Mouse (Mus musculus): Measurements from ENCODE around the gene Desi2. TPM values are rescaled to one million over a fixed set of nuclear protein-coding genes. Genes with fewer than 3 reads are reported as not detected.
"Not testable (repeated sequence)": the region's sequence is repeated elsewhere in the genome, so short reads cannot be mapped to it uniquely, and the experiment has no call there.

The Desi2 gene
- 8.3 and 8.5 TPM in 2 replicates for total RNA-seq (2017)

GRCm38 (mm10) chr1:178187216-178187791, at the start of gene Desi2:
TSS of gene Desi2 (plus strand) at chr1:178187417.
- ATAC-seq (ENCODE audit: extremely low read depth, insufficient number of reproducible peaks, low FRiP score, poor library complexity, severe bottlenecking), result peak; percentile 98

DNA sequence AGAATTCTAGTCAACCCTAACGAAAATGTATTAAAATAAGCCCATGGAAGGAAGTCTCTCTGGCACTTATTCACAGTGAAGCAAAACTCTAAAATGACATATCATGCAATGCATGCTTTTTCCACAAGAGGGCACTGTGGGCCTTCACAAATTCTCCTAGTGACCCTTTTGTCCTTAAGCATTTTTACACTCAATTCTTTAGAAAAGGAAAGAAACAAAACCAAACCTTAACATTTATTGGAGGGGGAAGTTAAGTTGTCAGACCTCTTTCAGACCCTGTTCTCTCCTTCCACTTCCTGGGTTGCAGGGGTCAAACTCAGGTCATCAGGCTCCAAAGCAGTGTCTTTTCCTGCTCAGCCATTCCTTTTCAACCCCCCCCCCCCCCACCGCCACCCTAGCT, 40.7 kb upstream of the Desi2 start:
- peak; percentile 67 for ATAC-seq (ENCODE audit: extremely low read depth, insufficient number of reproducible peaks, low FRiP score, poor library complexity, severe bottlenecking)

GRCm38 (mm10) chr1:178146915-178147314, 40.3 kb upstream of the Desi2 start:
- ATAC-seq (ENCODE audit: extremely low read depth, insufficient number of reproducible peaks, low FRiP score, poor library complexity, severe bottlenecking), result not testable (repeated sequence)

- ATAC-seq (ENCODE audit: extremely low read depth, insufficient number of reproducible peaks, low FRiP score, poor library complexity, severe bottlenecking), result no peak
Measured at GRCm38 (mm10) chr1:178182251-178182650, 5.0 kb upstream of the Desi2 start.

GRCm38 (mm10) chr1:178185591-178185990, 1.6 kb upstream of the Desi2 start:
- ATAC-seq (ENCODE audit: extremely low read depth, insufficient number of reproducible peaks, low FRiP score, poor library complexity, severe bottlenecking), result no peak

GRCm38 (mm10) chr1:178187810-178188209, 593 bp downstream of the Desi2 start:
- ATAC-seq (ENCODE audit: extremely low read depth, insufficient number of reproducible peaks, low FRiP score, poor library complexity, severe bottlenecking), result not testable (repeated sequence)

- ATAC-seq (ENCODE audit: extremely low read depth, insufficient number of reproducible peaks, low FRiP score, poor library complexity, severe bottlenecking), result no peak
Measured at GRCm38 (mm10) chr1:178188386-178188785, 1.2 kb downstream of the Desi2 start.

DNA sequence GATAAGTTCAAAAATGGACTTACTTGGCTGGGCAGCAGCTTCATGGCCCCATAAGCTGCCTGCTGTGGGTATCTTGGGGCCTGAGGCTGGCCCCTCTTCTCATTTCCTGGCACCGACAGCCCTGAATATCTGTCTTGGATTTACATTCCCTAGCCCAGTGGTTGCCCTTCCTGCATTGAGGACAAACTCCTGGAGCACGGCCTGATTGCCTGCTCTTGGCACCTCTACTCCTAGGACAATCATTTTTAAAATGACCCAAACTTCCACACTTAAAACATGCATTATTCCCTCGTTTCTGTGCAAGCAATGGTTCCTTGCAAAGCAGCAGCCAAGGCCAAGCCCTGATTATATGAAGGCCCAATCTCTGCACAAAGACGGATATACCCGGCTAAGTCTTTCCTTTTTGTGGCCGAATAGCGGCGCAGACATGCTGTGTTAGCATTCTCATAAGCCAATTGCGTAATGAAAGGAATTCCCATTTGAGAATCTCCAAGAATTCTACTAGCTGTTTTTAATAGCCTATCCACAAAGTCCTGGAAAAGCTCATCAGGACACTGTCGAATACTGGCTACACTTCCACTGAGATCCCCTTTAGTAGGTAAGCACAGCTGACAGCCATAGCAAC, 18.6 kb downstream of the Desi2 start:
- no peak for ATAC-seq (ENCODE audit: extremely low read depth, insufficient number of reproducible peaks, low FRiP score, poor library complexity, severe bottlenecking)

- not testable (repeated sequence) for ATAC-seq (ENCODE audit: extremely low read depth, insufficient number of reproducible peaks, low FRiP score, poor library complexity, severe bottlenecking)
Measured at GRCm38 (mm10) chr1:178207856-178208255, 20.6 kb downstream of the Desi2 start.

GRCm38 (mm10) chr1:178209966-178210365, 22.7 kb downstream of the Desi2 start:
- ATAC-seq (ENCODE audit: extremely low read depth, insufficient number of reproducible peaks, low FRiP score, poor library complexity, severe bottlenecking), result no peak

GRCm38 (mm10) chr1:178217157-178217556, 29.9 kb downstream of the Desi2 start:
- no peak for ATAC-seq (ENCODE audit: extremely low read depth, insufficient number of reproducible peaks, low FRiP score, poor library complexity, severe bottlenecking)

DNA sequence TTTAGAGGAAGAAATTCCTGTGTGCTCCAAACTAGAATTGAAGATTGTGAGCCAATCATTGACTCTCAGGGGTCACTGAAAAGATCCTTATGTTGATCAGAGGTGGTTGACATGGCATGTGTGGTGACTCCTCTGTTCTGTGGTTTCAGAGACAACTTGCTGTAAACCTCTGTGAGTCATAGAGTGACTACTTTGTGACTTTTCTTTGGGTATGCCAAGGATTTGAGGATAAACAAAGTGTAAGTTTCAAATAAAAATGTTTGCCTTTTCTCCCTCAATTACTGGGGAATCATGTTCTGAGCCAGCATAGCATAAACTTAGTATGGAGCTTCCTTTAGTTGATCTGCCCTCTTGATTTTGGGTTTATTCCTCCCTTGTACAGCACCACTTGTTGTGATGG, 31.1 kb downstream of the Desi2 start:
- ATAC-seq (ENCODE audit: extremely low read depth, insufficient number of reproducible peaks, low FRiP score, poor library complexity, severe bottlenecking), result no peak

DNA sequence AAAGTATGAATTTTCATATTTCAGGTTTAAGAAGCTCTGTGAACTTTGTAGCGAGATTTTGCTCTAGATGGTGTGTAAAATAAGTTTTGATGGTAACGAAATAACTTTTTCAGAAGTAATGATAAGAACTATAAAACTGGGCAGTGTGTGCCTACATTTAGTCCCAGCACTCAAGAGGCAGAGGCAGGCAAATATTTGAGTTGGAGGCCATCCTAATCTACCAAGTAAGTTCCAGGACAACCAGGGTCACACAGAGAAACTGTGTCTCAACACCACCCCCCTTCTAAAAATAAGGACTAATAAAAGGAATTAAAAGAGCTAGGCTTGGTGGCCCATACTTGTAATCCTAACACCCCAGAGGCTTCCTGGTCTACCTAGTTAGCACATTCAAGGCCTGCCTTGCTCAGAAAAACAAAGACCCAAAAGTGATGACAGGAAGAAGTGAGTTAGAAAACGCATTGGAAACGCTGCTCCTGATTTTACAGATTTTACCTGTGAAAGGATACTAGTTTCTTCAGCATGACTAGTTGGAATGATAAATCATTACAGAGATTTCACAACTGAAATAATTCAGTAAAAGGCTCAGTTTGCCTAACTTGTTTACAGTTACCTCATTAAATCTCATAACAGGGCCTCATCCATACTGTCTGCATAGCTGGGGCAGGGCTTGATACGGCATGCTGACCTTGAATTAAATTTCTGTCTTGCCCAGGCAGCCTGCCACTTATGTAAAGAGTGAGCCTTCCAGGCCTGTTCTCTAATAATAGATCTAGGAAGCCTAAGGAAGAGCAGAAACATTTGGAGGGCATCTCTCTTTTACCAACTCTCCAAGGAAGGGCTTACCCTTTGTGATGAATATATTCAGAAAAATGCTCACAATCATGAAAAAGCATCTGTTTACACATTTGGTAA, 32.2 kb downstream of the Desi2 start:
- no peak for ATAC-seq (ENCODE audit: extremely low read depth, insufficient number of reproducible peaks, low FRiP score, poor library complexity, severe bottlenecking)

DNA sequence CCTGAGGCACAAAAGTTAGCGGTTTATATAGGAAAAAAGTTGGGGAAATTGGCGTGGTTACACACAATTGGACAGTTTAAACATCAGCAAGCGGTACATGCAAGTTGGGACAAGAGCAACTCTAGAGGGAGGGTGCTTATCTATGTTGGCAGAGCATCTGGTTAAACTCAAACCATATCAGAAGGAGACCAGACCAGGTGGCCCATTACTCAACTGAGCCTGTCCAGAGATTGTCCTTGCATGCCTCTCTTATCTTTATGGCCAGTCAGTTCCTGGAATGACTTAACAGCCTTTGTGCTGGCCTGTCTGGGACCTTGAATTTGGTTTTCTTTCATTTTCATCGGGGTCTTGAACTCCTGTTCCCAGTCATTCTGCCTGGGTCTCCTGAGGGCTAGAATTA, 41.7 kb downstream of the Desi2 start:
- not testable (repeated sequence) for ATAC-seq (ENCODE audit: extremely low read depth, insufficient number of reproducible peaks, low FRiP score, poor library complexity, severe bottlenecking)

DNA sequence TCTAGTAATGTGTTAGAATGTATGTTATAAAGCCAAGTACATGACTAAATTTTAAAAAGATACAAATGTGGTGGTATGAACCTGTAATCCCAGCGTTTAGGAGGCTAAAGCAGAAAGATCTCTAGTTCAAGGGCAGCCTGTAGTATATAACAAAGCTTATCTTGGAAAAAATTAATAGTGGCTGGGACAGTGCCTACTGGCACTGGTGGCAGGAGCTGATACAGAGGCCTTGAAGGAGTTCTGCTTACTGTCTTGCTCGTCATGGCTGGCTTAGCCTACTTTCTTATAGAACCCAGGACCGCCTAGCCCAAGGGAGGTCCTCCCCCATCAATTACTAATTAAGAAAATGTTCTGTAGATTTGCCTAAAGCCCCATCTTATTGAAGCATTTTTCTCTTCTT, 46.9 kb downstream of the Desi2 start:
- no peak for ATAC-seq (ENCODE audit: extremely low read depth, insufficient number of reproducible peaks, low FRiP score, poor library complexity, severe bottlenecking)

DNA sequence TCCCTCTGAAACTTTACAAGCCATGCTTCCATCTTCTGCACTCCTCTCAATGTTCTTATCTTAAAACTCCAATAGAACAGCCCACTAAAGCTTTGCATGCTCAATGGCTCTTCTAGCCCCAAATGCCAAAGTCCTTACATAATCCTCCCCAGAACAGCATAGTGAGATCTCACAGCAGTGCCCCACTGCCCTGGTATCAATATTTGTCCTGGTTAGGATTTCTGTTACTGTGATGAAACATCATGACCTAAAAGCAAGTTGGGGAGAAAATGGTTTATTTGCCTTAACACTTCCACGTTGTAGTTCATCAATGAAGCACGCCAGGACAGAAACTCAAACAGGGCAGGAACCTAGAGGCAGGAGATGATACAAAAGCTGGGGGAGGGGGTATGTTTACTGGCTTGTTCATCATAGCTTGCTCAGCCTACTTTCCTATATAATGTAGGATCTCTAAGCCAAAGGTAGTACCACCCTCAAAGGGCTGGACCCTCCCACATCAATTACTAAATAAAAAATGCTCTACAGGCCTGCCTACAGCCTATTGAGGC, 48.8 kb downstream of the Desi2 start:
- no peak for ATAC-seq (ENCODE audit: extremely low read depth, insufficient number of reproducible peaks, low FRiP score, poor library complexity, severe bottlenecking)

DNA sequence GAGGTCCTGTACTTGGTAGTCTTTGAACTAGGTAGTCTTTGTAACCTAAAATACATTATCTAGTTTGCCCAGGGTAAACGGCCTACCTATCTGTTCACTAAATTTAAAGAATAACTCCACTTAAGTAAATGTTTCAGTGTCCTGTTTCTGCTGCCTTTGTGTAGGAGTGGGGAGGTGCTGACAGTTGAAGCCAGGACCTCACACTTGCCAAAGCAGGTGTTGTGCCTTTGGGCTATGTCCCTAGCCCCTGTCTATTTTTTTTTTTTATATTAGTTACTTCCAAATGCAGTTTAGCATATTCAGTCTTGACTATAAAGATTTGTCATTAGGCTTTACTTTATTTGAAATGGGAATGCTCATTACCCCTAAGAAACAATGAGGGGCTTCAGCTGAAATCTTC, 51.5 kb downstream of the Desi2 start:
- ATAC-seq (ENCODE audit: extremely low read depth, insufficient number of reproducible peaks, low FRiP score, poor library complexity, severe bottlenecking), result no peak

- ATAC-seq (ENCODE audit: extremely low read depth, insufficient number of reproducible peaks, low FRiP score, poor library complexity, severe bottlenecking), result peak; percentile 80
Measured at GRCm38 (mm10) chr1:178241884-178242508, 54.8 kb downstream of the Desi2 start.

DNA sequence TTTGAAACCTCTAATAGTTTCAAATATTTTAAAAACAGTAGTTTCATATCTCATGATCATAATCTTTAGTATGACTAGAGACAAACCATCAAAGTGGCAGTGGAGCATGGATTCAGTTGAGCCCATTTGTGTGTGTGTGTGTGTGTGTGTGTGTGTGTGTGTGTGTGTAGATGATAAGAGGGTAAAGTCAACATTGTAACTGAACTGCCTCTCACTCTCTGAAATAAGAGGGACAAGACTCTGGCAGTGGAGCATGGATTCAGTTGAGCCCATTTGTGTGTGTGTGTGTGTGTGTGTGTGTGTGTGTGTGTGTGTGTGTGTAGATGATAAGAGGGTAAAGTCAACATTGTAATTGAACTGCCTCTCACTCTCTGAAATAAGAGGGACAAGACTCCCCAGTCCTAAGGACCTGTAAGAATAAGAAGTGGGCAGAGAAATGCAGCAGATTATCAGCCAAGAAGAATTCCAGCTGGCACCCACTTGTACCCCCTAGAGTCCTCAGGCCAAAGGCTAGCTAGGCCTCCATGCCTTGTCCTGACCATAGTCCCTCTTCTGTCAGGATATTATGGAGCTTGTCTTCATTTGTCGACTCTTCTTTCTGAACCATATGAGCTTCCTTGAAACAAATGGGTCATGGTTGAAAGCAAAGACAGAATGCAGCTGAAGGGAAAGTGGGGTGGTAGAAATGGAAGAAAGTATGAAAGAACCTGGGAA, 61.0 kb downstream of the Desi2 start:
- no peak for ATAC-seq (ENCODE audit: extremely low read depth, insufficient number of reproducible peaks, low FRiP score, poor library complexity, severe bottlenecking)
